ENCODE assay signal across 31 mouse cellular contexts in genomic region chr2:61060906-61061305, GRCm38 (mm10).
"Had no signal": no experiment of that assay in that cellular context is flagged by ENCODE, and none has a peak within 500 bp of the region (broad histone marks: within the 10 kb centered on the region; RNA-seq: fewer than 3 reads in every experiment).

No protein-coding gene starts in this region.

- H3K27ac ChIP-seq: left cerebral cortex, adult 2 months; limb, embryonic 10.5 days; limb, embryonic 12.5 days; limb, embryonic 13.5 days; limb, embryonic 15.5 days; liver, embryonic 12.5 days; liver, embryonic 13.5 days; liver, embryonic 14.5 days; liver, embryonic 15.5 days; lung, embryonic 15.5 days; macrophage; midbrain, embryonic 10.5 days; midbrain, embryonic 12.5 days; midbrain, embryonic 13.5 days; midbrain, embryonic 15.5 days had no signal

- H3K9ac ChIP-seq: limb, embryonic 12.5 days; limb, embryonic 13.5 days; limb, embryonic 15.5 days; liver, embryonic 12.5 days; liver, embryonic 13.5 days; liver, embryonic 14.5 days; liver, embryonic 15.5 days; liver, postnatal 0 days; lung, embryonic 14.5 days; lung, embryonic 15.5 days; midbrain, embryonic 12.5 days; midbrain, embryonic 13.5 days; midbrain, embryonic 15.5 days had no signal

- ATAC-seq: liver, embryonic 12.5 days; liver, postnatal 0 days; lung, postnatal 0 days; midbrain, embryonic 13.5 days; midbrain, embryonic 15.5 days; midbrain, embryonic 16.5 days had no signal

- DNase-seq: left cerebral cortex, postnatal 4 days; liver; liver, embryonic 13.5 days; liver, postnatal 0 days; lung, adult 18-20 months; lung, adult 2 months; lung, embryonic 14.5 days; lung, postnatal 10 days; lung, postnatal 14 days; lung, postnatal 36 days; lung, postnatal 4 days; midbrain, embryonic 14.5 days had no signal

- H3K36me3 ChIP-seq: limb, embryonic 10.5 days; limb, embryonic 12.5 days; limb, embryonic 13.5 days; limb, embryonic 15.5 days; liver, embryonic 12.5 days; liver, embryonic 13.5 days; liver, embryonic 15.5 days; lung, embryonic 15.5 days; midbrain, embryonic 10.5 days; midbrain, embryonic 12.5 days; midbrain, embryonic 13.5 days; midbrain, embryonic 15.5 days had no signal

- H3K27me3 ChIP-seq: limb, embryonic 12.5 days; limb, embryonic 13.5 days; limb, embryonic 15.5 days; liver, embryonic 12.5 days; liver, embryonic 13.5 days; liver, embryonic 15.5 days; lung, embryonic 15.5 days; midbrain, embryonic 12.5 days; midbrain, embryonic 13.5 days; midbrain, embryonic 15.5 days had no signal

- H3K4me3 ChIP-seq: left cerebral cortex, adult 2 months; limb, embryonic 10.5 days; limb, embryonic 12.5 days; limb, embryonic 13.5 days; limb, embryonic 15.5 days; liver, embryonic 12.5 days; liver, embryonic 13.5 days; liver, embryonic 15.5 days; lung, embryonic 15.5 days; megakaryocyte, embryonic 14.5 days; midbrain, embryonic 10.5 days; midbrain, embryonic 12.5 days; midbrain, embryonic 13.5 days; midbrain, embryonic 15.5 days had no signal

- H3K4me1 ChIP-seq: liver, embryonic 12.5 days; liver, embryonic 13.5 days; liver, embryonic 15.5 days had no signal

- H3K4me2 ChIP-seq: limb, embryonic 12.5 days; limb, embryonic 13.5 days; limb, embryonic 15.5 days; liver, embryonic 11.5 days; liver, embryonic 12.5 days; liver, embryonic 13.5 days; liver, embryonic 15.5 days; lung, embryonic 14.5 days; lung, embryonic 15.5 days; midbrain, embryonic 11.5 days; midbrain, embryonic 12.5 days; midbrain, embryonic 13.5 days; midbrain, embryonic 15.5 days had no signal

- H3K9me3 ChIP-seq: limb, embryonic 10.5 days; limb, embryonic 13.5 days; limb, embryonic 15.5 days; liver, embryonic 12.5 days; liver, embryonic 13.5 days; liver, embryonic 15.5 days; lung, embryonic 15.5 days; megakaryocyte, embryonic 14.5 days; midbrain, embryonic 10.5 days; midbrain, embryonic 12.5 days; midbrain, embryonic 13.5 days; midbrain, embryonic 15.5 days had no signal
